Mouse (Mus musculus): ENCODE measurements around the gene Mogs. TPM values are rescaled to one million over a fixed set of nuclear protein-coding genes. Genes with fewer than 3 reads are reported as not detected.

Gene Mogs
- total RNA-seq, 2 experiments from 2014 or later: 54.6 to 122 TPM

DNA sequence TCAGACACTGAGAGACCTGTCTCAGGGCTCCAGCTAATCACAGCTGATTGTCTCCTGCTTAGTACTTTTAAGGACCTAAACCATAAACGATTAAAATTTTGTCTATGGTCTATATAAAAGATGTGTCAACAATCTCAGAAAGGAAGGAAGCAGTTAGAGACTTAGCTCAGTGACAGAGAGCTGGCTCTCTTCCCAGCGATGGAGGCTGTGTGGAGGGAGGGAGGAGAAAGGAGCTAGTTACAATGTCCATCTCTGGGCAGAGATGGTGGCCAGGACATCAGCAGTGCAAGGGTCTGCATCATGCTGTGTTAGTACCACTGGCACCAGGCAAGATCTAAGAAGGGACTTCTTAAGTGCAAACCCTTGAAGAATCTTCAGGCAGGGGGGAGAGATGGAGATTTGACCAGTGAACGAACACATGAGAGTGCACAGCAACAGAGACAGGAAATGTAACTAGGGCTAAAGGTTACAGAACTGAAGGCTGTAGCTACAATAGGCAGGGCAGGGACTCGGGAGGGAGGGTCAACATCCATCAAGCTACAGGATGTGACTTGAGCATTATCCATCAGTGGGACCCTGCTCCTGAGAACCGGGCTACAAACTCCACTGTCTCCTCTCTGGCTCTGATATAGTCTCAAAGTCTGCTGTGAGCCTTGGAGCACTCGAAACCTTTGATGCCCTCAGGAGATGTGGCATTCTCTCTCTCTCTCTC is 22.7 kb upstream of the Mogs start:
- ATAC-seq (replicated peaks; ENCODE audit: poor library complexity): no peak

- no peak for ATAC-seq (replicated peaks; ENCODE audit: poor library complexity)
Observed at GRCm38 (mm10) chr6:83095968-83096367, 19.3 kb upstream of the Mogs start.

DNA sequence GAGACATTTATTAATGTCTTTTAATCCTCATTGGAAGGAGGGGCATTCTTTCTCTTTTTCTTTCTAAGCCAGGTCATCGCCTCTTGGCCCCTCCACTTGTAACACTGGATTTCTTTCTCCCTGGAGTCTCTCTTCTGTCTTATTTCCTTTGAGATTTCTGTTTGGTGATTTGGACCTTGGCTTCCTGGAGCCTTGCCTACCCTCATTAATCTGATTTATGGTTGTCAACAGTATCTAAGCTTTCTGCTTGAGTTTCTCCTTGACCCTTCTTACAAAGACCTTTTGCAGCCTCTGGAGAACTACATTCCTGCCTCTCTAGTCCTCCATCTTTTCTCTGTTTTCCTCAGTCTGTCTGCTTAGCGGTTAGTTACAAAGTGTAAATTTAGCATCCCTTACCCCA is 16.9 kb upstream of the Mogs start:
- ATAC-seq (replicated peaks; ENCODE audit: poor library complexity): no peak

DNA sequence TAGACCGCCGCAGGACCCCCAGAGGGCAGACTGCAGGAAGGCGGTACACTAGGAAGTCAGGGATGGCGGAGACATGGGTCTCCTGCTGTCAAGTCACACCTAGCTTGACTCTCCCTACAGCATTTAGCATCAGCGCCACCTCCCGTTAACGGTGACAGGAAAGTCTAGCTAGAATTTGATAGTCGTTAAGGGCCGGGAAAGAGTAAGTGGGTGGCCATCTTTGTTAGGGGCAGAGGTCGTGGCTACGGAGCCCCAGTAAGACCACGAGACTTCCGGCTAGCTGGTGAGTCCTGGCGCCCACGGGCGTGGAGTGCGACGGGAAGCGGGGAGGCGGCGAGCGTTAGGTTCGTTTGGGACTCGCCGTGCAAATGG is 14.0 kb upstream of the Mogs start, which contains the start of the genes Ccdc142 and Gm42688:
Gene Ccdc142 (plus strand): TSS at position 286 of the 372 bp plus-strand sequence.
Gene Gm42688 (plus strand): TSS at position 302 of the 372 bp plus-strand sequence.
- peak; percentile 87 for ATAC-seq (replicated peaks; ENCODE audit: poor library complexity)

DNA sequence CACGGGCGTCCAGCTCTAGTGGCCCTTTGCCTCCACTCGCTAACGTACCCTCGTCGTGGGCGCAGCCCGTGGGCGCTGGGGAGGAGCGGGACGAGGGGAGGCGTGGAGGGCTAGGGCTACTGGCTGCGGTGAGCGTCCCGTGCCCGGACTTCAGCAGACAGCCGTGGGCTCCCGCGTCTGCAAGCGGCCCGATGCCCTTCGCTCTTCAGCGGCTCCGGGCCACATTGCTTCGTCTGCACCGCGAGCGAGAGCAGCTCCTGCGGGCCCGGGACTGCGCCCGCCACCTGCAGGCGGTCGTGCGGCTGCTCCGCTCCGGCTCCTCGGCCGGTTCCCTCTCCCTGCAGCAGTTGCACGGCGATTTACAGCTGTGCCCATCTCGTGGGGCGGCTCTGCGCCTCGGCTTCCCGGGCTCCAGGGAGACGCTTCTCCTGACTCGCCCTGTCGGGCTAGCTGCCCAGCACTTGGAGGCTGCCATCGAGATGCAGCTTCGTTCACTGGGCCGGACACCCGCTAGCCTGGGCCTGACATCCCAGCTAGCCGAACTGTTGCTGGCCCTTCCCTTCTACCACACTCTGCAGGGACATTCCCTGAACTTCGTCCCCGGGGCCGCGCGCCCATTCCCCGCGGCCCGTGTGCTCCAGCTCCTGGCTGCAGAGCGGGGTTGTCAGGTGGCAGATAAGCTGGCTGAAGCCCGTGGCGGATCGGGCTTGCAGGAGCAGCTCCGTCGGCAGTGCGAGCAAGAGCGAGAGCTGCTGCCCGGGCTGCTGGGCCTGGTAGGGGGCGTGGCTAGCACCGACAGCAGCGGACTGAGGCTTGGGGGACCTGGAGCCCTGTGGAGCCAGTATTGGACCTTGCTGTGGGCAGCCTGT is 13.4 kb upstream of the Mogs start:
- peak; percentile 70 for ATAC-seq (replicated peaks; ENCODE audit: poor library complexity)

DNA sequence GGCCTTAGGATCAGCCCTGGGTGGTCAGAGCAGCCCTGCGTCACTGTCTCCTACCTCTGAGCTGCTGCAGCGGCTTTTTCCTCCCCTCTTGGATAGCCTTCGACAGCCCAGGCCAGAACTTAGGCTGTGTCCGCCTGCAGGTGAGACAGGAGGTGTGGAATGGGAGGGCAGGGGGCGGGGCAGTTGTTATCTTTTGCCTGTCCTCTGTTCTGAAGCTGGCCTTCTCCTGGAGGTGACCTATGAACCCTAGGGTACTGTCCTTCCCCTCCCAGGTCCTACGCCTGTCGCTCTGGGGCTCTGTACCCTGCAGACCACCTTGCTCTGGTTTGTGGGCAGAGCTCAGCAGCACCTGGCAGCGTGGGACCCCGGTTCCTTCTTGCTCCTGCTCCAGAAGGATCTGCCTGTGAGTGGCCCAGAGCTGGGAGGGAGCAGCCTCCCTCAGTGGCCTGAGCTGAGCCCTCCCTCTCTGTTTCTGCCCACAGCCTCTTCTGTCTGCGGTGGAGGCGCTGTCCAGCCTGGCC is 12.1 kb upstream of the Mogs start:
- no peak for ATAC-seq (replicated peaks; ENCODE audit: poor library complexity)

- no peak for ATAC-seq (replicated peaks; ENCODE audit: poor library complexity)
Observed at GRCm38 (mm10) chr6:83104158-83104557, 11.1 kb upstream of the Mogs start.

DNA sequence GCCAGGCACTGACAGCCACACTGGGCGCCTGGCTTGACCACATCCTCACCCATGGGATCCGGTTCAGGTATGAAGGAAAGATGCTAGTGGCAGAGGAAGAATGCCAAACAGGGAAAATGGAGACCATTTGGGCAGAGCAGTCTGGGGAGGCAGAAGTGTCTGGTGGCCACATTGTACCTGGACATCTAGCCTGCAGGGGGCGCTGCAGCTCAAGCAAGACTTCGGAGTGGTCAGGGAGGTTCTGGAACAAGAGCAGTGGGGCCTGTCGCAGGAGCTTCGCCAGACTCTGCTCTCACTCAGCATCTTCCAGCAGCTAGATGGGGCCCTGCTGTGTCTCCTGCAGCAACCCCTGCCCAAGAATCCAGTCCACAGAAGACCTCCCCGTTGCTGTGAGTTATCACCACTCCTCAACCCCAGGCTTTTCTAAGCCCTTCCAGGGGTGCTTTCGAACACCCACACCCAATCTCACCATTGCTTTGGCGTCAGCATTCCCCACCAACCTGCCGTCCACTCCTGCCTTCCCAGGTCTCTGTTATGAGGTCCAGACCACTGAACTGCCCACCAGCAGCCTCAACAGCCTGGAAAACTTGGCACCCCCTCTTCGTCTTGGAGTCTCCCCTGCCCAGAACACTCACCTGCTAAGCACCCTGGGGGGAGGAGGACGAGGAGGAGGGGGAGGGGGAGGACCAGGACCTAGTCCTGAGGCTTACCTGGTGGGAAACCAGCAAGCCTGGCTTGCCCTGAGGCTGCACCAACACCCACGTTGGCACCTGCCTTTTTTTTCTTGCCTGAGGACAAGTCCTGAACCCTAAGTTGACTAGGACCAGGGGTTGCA is 7.5 kb upstream of the Mogs start:
- peak; percentile 73 for ATAC-seq (replicated peaks; ENCODE audit: poor library complexity)

- ATAC-seq (replicated peaks; ENCODE audit: poor library complexity): peak; percentile 69
Observed at GRCm38 (mm10) chr6:83108762-83109668, 6.3 kb upstream of the Mogs start, which contains the start of gene Mrpl53. Gene Mrpl53 (plus strand): TSS chr6:83109040.

DNA sequence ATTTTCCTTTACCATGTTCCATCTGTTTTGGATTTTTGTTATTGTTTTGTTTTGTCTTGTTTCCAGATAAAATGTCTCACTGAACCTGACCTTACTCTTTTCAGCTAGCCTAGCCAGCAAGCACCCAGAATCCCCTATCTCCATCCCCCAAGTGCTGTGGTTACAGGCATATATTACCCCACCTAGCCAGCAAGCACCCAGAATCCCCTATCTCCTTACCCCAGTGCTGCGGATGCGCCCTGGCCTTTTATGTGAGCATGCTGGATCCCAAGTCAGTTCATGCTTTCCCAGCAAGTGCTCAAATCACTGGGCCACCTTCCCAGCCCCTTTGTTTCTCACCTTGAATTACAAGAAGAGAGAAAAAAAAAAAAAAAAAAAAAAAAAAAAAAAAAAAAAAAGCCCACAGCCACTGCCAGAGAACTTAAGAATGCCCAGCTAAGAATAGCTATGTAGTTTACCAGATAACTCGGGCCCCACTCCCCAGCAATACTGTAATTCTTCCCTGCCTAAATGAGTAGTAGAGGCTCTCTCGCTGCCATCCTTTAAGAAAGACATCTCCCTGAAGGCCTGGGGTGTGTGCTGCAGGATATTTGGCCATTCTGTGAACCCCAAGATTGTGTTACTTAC is 3.7 kb upstream of the Mogs start:
- ATAC-seq (replicated peaks; ENCODE audit: poor library complexity): no peak

DNA sequence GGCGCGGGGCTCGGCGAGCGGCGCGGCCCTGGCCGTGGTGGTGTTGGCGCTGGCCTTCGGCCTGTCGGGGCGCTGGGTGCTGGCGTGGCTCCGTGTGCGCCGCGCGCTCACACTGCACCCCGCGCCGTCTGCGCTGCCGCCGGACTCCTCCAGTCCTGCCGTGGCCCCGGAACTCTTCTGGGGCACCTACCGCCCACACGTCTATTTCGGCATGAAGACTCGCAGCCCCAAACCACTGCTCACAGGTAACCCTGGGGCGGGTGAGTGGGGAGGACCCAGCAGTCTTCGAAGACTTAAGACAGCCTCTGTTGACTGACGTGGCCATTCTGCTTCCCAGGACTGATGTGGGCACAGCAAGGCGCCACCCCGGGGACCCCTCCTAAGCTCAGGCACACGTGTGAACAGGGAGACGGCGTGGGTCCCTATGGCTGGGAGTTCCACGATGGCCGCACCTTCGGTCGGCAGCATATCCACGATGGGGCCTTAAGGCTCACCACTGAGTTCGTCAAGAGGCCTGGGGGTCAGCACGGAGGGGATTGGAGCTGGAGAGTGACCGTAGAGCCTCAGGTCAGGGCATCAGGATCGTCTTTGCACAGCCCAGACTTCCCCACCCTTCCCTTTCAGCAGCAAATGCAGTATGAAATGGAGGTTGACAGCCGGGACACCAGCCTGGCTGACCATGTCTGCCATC is 531 bp downstream of the Mogs start:
- 0 out of 2 replicates have a peak, but pooled peaks have one; percentile 7 for ATAC-seq (replicated peaks; ENCODE audit: poor library complexity)

GRCm38 (mm10) chr6:83116373-83117164 is 1.3 kb downstream of the Mogs start:
- no peak for ATAC-seq (replicated peaks; ENCODE audit: poor library complexity)

DNA sequence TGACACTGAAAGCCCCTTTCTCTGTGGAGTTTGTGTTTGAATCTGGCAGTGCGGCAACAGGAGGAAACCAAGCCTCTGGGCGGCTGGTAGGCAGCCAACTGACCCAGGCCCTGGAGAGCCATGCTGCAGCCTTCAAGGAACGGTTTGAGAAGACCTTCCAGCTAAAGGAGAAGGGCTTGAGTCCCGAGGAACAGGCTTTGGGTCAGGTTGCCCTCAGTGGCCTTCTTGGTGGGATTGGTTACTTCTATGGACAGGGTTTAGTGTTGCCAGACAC is 1.8 kb downstream of the Mogs start:
- ATAC-seq (replicated peaks; ENCODE audit: poor library complexity): no peak

DNA sequence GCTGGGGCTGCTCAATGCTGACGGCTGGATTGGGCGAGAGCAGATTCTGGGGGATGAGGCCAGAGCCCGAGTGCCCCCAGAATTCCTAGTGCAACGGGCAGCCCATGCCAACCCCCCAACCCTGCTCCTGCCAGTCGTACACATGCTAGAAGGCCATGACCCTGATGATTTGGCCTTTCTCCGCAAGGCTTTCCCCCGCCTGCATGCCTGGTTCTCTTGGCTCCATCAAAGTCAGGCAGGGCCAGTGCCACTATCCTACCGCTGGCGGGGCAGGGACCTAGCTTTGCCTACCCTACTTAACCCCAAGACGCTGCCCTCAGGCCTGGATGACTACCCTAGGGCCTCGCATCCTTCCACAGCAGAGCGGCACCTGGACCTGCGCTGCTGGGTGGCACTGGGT is 2.3 kb downstream of the Mogs start:
- no peak for ATAC-seq (replicated peaks; ENCODE audit: poor library complexity)

- no peak for ATAC-seq (replicated peaks; ENCODE audit: poor library complexity)
Observed at GRCm38 (mm10) chr6:83118369-83118768, 3.1 kb downstream of the Mogs start.

- ATAC-seq (replicated peaks; ENCODE audit: poor library complexity): 0 out of 2 replicates have a peak, but pooled peaks have one; percentile 4
Observed at GRCm38 (mm10) chr6:83118825-83119733, 3.8 kb downstream of the Mogs start.

DNA sequence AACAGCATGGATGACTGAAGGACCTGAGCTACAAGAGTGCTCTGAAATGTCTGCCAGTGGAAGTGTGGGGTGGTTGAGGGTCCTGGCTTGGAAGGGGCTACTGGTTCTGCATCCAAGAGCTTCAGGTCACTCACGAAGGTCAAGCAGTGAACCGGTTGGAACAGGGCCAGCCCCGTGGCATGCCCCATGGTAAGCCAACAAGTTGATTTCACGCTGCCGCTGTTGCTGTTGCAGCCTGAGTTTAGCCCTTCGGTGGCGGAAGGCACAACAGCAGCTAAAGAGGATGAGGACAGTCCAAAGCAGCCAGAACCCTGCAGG is 4.4 kb downstream of the Mogs start:
- ATAC-seq (replicated peaks; ENCODE audit: poor library complexity): no peak

Measured in megakaryocyte progenitor cell, adult 5-6 weeks (primary cell).